Mouse (Mus musculus): Measurements from ENCODE around the gene Slc29a1. TPM values are rescaled to one million over a fixed set of nuclear protein-coding genes. Genes with fewer than 3 reads are reported as not detected.

Slc29a1 gene
- polyA plus RNA-seq, 1 experiment: 132 TPM

DNA sequence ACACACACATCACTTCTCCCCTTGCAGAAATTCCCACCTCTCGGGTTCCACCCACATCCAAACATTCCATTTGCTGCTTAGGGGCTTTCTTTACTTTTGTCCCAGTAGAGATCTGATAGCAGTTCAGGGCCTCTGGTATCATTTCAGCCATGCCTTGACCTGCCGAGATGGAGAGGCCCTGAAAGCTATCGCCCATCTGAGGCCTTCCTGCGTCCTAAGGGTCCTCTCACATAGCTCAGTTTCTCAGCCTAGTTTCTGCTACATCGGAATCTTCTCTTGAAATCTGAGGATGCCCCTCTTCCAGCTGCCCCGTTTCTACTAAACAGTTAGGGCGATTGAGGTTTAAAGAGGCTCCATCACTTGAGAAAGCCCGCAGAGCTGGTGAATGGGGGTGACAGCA is 5.2 kb downstream of the Slc29a1 start:
- Histone ChIP-seq H3K27me3 (ENCODE audit: control insufficient read depth, insufficient read depth, low read length, poor library complexity, severe bottlenecking) (no peaks in the 10 kb centered on the region), H3K9ac (ENCODE audit: low read depth, poor library complexity, severe bottlenecking) (peak overlapping the region; percentile 75), H3K4me3 (ENCODE audit: low read depth, low read length) (peak overlapping the region; percentile 65), H3K36me3 (ENCODE audit: control insufficient read depth, insufficient read depth, low read length, poor library complexity, severe bottlenecking) (peaks cover 13% of the 10 kb centered on the region), H3K27ac (ENCODE audit: insufficient read depth, low read length) (no peak overlapping the region), H3K4me1 (ENCODE audit: control insufficient read depth, insufficient read depth, low read length) (peaks cover 3% of the 10 kb centered on the region), H3K9me3 (replicated peaks; ENCODE audit: control insufficient read depth, insufficient read depth, low read length, poor library complexity, severe bottlenecking) (no peaks in the 10 kb centered on the region)
- no peak for TF ChIP-seq POLR2A (IDR thresholded peaks at IDR 0.05; ENCODE audit: insufficient read depth, low read length)
- no peak for TF ChIP-seq EP300 (IDR thresholded peaks at IDR 0.05; ENCODE audit: insufficient read depth, low read depth, low read length)

DNA sequence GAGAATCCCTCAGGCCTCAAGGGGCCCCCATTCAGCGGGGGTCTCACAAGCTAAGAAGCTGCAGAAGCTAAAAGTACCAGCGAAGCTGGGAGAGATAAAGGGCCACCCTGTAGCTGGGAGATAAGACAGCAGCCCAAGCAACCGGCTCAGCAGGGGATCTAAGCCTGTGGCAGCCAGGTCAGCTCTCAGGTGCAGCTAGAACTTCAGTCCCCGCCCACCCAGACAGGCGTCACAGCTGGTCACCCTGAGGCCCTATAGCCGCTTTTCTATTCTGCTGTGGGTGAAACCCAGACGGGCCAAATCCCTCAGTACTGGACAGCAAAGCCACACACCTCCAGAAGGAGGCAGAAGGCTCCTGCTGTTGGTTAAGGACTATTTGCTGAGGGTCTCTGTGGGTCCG is 5.9 kb downstream of the Slc29a1 start:
- H3K27ac ChIP-seq (ENCODE audit: insufficient read depth, low read length): no peak overlapping the region
- no peaks in the 10 kb centered on the region for H3K27me3 ChIP-seq (ENCODE audit: control insufficient read depth, insufficient read depth, low read length, poor library complexity, severe bottlenecking)

DNA sequence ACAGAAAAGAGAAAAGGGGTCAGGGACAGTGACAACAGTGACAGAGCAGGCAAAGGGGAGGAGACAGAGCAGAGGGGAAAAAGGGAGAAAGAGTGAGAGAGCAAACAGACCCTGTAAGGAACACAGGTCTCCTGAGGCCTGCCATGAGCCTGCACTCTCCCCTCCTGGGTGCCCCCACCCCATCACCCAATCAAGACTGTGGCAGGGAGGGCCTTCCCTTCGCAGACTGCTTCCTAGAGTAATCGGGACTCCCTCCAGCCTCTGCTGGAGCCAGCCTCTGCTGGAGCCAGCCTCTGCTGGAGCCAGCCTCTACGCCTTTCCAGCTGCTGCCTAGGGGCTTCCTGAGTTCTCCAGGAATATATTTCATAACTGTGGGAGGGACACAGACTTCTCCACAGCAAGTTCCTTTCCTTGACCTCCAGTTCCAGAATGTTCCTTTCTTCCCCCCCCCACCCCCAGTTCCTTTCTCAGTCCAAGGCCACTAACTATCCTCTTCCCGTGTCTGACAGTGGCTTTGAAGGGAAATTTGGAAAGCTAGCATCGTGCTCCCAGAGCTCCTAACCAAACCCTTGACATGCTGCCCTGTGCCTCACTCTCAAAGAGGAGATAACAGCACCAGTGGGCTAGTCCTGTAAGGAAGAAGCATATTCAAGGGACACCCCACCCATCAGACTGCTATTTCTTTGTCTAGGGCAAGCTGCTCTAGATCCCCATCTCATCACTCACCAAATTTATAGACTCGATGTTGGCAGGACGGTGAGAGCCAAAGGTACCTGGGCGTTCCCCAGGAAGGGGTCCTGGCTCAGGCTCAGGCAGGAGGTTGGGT is 6.6 kb downstream of the Slc29a1 start:
- Histone ChIP-seq H3K27me3 (ENCODE audit: control insufficient read depth, insufficient read depth, low read length, poor library complexity, severe bottlenecking) (no peaks in the 10 kb centered on the region), H3K4me3 (ENCODE audit: low read depth, low read length) (peak overlapping the region; percentile 65)

More for the DNA sequence above, 5.9 kb downstream of the Slc29a1 start:
- H3K36me3 ChIP-seq (ENCODE audit: control insufficient read depth, insufficient read depth, low read length, poor library complexity, severe bottlenecking): peaks cover 20% of the 10 kb centered on the region
- peak overlapping the region; percentile 75 for H3K9ac ChIP-seq (ENCODE audit: low read depth, poor library complexity, severe bottlenecking)
- H3K4me1 ChIP-seq (ENCODE audit: control insufficient read depth, insufficient read depth, low read length): peaks cover 3% of the 10 kb centered on the region
- H3K9me3 ChIP-seq (replicated peaks; ENCODE audit: control insufficient read depth, insufficient read depth, low read length, poor library complexity, severe bottlenecking): no peaks in the 10 kb centered on the region
- H3K4me3 ChIP-seq (ENCODE audit: low read depth, low read length): peak overlapping the region; percentile 65
- peak; percentile 31 for TF ChIP-seq CTCF (IDR thresholded peaks at IDR 0.05; ENCODE audit: low read depth, low read length)
- peak; percentile 55; the same call in 1 of the 2 replicates for TF ChIP-seq EP300 (IDR thresholded peaks at IDR 0.05; ENCODE audit: insufficient read depth, low read depth, low read length)
- TF ChIP-seq POLR2A (IDR thresholded peaks at IDR 0.05; ENCODE audit: insufficient read depth, low read length): no peak

DNA sequence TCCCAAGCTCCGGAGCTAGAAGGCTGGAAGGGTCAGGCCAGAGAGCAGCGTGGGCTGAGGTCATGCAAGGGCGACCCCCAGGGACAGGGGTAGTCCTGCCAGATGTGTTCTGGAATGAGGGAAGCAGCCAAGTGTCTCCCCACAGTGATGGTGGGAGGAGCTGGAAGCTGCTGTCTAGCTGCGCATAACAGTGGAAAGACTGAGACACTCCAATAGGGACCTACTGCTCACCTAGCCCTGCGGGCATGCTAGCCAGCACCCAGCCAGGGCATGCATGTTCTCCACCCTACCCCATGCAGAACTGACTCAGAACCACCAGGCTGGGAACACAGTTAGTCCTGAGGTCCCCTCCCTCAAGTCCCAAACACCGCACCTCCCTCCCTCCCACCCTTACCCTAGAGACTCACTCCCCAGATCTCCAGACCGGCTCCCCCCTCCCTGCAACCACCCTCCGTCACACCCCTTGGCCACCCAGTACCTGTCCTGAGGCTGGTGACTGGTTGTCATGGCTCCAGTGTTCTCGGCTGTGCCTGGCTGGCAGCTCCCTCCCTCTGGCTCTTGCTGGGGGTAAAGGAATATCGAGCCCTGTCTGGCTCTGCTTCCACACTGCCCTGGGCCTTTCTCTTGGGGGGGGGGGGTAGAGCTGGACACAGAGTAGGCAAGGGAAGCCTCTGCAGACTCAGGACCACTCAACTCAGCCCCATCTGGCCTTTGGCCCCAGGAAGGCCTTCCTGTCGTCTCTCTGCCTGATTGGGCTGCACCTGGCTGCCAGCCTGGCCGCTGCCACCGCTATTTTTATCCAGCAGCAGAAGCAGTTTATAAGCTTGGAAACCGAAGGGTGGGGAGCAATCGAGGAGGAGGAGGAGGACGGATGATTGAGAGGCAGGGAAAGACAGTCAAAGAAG is 7.5 kb downstream of the Slc29a1 start:
- Histone ChIP-seq H3K4me1 (ENCODE audit: control insufficient read depth, insufficient read depth, low read length) (peaks cover 3% of the 10 kb centered on the region), H3K27me3 (ENCODE audit: control insufficient read depth, insufficient read depth, low read length, poor library complexity, severe bottlenecking) (no peaks in the 10 kb centered on the region), H3K9ac (ENCODE audit: low read depth, poor library complexity, severe bottlenecking) (peak overlapping the region; percentile 75; the same call in 1 of the 2 replicates), H3K36me3 (ENCODE audit: control insufficient read depth, insufficient read depth, low read length, poor library complexity, severe bottlenecking) (peaks cover 32% of the 10 kb centered on the region), H3K4me3 (ENCODE audit: low read depth, low read length) (peak overlapping the region; percentile 40), H3K9me3 (replicated peaks; ENCODE audit: control insufficient read depth, insufficient read depth, low read length, poor library complexity, severe bottlenecking) (no peaks in the 10 kb centered on the region), H3K27ac (ENCODE audit: insufficient read depth, low read length) (0 out of 2 replicates have a peak overlapping the region, but pooled peaks have one; percentile 16)
- TF ChIP-seq CTCF (IDR thresholded peaks at IDR 0.05; ENCODE audit: low read depth, low read length) (no peak), EP300 (IDR thresholded peaks at IDR 0.05; ENCODE audit: insufficient read depth, low read depth, low read length) (peak; percentile 72), POLR2A (IDR thresholded peaks at IDR 0.05; ENCODE audit: insufficient read depth, low read length) (no peak)

More for the DNA sequence above, 6.6 kb downstream of the Slc29a1 start:
- Histone ChIP-seq H3K4me1 (ENCODE audit: control insufficient read depth, insufficient read depth, low read length) (peaks cover 3% of the 10 kb centered on the region), H3K27ac (ENCODE audit: insufficient read depth, low read length) (no peak overlapping the region), H3K36me3 (ENCODE audit: control insufficient read depth, insufficient read depth, low read length, poor library complexity, severe bottlenecking) (peaks cover 25% of the 10 kb centered on the region), H3K9me3 (replicated peaks; ENCODE audit: control insufficient read depth, insufficient read depth, low read length, poor library complexity, severe bottlenecking) (no peaks in the 10 kb centered on the region), H3K9ac (ENCODE audit: low read depth, poor library complexity, severe bottlenecking) (peak overlapping the region; percentile 75)
- TF ChIP-seq POLR2A (IDR thresholded peaks at IDR 0.05; ENCODE audit: insufficient read depth, low read length): no peak
- no peak for TF ChIP-seq EP300 (IDR thresholded peaks at IDR 0.05; ENCODE audit: insufficient read depth, low read depth, low read length)
- no peak for TF ChIP-seq CTCF (IDR thresholded peaks at IDR 0.05; ENCODE audit: low read depth, low read length)

DNA sequence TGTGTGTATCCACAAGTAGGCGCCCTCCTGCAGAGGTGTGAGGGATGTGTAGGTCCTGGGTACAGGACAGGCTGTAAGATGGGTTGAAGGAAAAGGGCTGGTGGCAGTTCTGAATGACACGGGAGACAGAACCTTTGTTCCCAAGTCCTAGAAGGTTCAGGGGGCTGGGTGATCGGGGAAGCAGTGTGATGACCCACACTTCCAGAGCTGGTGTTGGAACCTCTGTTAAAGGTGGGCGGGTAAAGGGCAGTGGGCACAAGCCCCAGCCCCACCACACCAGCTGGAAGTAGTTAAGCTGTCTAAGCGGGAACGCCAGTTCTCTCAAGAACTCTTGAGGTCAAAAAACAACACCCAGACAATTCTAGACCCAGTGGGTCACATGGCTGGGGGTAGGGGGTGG is 9.0 kb downstream of the Slc29a1 start:
- Histone ChIP-seq H3K9me3 (replicated peaks; ENCODE audit: control insufficient read depth, insufficient read depth, low read length, poor library complexity, severe bottlenecking) (no peaks in the 10 kb centered on the region), H3K36me3 (ENCODE audit: control insufficient read depth, insufficient read depth, low read length, poor library complexity, severe bottlenecking) (peaks cover 36% of the 10 kb centered on the region), H3K27me3 (ENCODE audit: control insufficient read depth, insufficient read depth, low read length, poor library complexity, severe bottlenecking) (no peaks in the 10 kb centered on the region), H3K9ac (ENCODE audit: low read depth, poor library complexity, severe bottlenecking) (no peak overlapping the region), H3K4me3 (ENCODE audit: low read depth, low read length) (no peak overlapping the region), H3K27ac (ENCODE audit: insufficient read depth, low read length) (no peak overlapping the region), H3K4me1 (ENCODE audit: control insufficient read depth, insufficient read depth, low read length) (peaks cover 3% of the 10 kb centered on the region)
- no peak for TF ChIP-seq POLR2A (IDR thresholded peaks at IDR 0.05; ENCODE audit: insufficient read depth, low read length)
- TF ChIP-seq EP300 (IDR thresholded peaks at IDR 0.05; ENCODE audit: insufficient read depth, low read depth, low read length): no peak
- no peak for TF ChIP-seq CTCF (IDR thresholded peaks at IDR 0.05; ENCODE audit: low read depth, low read length)

Data from ES-Bruce4 (cell line).